Mouse (Mus musculus) layer of hippocampus, adult 9-11 months (tissue): ENCODE measurements around the gene Rpp14.

Source experiments
- DNase-seq: peaks from one replicate; pipeline ENCODE4 v3.0.0; 2022

Gene Rpp14

DNA sequence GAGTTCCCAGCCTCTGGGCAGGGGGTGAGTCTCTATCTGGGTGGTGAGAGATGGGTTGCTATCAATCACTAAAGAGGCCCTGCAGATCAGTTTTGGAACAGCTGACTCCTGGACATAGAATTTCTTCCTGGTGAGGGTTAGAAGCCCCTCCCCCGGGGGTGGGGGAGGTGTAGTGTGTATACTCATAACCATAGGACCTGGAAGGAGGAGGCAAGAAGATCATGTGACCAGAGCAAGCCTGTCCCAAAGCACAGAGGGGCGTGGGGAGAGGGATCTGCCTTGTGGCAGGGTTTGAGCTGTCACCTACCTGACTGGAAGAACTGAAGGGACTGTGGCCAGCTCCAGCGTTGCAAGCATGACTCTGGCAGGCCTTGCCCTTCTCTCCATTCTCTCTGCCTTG is 18.1 kb upstream of the Rpp14 start:
- DNase-seq = no peak

DNA sequence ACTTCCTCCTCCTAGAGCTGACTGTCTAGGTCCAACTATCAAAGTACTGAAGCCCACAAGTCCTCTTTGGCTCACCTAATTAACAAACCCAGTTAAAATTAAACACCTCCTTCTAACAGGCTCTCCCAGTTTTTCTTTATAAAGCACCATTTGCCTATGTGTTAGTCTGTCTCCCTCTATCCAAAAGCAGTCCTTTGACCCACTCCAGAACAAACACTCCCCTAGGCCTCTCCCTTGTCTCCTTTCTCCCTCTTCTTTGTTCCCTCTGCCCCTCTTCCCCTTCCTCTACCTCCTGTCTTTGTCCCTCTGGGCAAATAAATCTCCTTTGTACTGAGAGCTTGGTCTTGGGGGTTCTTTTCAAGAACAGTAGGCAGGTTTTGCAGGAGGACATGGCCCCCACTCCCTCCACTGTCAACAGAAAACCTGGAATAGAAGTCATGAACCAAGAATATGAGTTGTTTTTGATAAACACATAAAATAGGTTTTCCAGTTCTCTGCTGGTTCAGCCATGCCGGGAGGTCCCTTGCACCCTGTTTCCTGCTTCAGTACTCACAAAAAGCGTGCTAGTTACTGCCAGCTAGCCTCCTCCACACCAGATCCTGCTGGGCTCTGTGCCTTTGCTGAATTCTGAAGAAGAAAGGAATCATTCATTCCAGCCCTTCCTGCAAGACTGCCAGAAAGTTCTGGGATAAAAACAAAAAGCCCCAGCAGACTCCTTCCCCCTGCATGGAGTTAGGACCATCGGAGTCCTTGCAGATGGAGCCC is 17.4 kb upstream of the Rpp14 start:
- DNase-seq = peak; percentile 69

DNA sequence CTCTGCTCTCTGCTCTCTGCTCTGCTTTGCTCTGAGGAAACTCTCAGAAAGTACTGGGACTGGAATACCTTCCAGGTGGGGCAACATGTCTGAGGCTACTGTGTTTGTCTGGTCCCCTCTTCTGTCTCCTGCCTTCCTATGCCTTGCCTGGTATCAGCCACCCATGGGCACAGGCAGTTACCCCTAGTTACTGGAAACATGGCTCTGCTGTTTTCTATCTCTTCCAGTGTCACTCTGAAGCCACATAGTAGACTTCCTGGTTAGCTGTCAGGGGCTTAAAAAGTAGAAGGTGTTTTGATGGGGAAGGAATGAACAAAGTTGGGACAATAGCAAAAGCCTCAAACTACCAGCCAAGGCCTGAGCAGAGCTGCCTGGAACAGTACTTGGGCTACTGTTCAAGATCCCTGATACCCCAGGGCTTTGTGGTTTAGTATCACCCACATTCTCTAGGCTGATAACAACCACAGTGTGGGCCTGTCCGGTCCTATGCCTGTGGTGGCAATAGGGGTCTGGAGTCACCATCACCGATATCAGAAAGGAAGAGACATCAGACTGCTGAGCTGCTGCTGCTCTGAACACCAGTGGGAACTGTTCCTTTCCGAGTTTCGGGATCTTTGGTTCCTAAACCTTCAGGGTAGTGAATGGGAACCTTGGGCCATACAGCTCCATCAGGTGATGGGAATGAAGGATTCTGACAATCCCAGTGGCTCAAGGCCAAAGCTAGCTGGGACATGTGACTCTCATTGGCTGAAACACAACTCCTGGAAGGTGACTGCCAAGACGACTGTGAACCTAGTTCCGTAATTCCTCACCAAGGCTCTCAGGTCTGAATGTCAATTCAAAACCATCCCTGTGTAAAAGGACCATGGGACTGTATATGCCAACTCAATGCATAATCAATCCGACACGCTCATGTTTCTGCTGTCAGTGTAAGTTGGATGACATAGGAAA is 16.1 kb upstream of the Rpp14 start:
- DNase-seq = no peak

DNA sequence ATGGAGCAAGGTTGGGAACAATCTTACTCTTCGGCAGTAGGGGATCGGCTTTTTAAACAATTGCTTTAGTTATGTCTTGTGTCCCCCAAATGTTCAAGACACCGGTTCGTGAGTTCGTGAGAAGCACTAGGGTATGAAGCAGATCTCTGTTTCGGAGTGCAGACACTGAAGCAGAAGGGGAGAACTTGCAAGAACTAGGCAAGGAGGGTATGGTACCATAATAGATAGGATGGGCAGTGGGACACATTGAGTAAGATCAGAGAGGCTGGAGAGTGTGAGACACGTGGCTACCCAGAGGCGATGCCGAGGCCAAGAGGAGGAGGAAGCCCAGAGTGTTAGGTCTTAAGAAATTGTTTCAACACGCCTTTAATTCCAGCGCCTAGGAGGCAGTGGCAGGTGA is 551 bp downstream of the Rpp14 start:
- no peak for DNase-seq

DNA sequence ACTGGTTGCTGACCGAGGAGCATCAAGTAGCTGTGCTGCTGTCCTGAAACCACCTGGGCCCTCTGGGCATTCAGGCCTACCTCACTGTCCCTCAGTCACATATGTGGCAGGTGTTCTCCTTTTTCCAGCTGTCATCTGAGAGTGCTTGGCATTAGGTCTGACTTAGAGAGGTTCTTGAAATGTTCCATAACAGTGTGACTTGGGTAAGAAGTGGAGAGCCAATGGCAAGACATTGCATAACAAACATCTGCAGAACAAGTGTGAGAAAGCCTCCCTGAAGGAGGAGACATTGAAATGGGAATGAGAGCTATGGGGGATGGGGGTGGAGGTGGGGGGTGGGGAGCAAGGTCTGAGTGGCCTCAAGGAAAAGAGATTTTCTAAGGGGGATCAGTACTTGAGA is 2.8 kb downstream of the Rpp14 start:
- DNase-seq = no peak

DNA sequence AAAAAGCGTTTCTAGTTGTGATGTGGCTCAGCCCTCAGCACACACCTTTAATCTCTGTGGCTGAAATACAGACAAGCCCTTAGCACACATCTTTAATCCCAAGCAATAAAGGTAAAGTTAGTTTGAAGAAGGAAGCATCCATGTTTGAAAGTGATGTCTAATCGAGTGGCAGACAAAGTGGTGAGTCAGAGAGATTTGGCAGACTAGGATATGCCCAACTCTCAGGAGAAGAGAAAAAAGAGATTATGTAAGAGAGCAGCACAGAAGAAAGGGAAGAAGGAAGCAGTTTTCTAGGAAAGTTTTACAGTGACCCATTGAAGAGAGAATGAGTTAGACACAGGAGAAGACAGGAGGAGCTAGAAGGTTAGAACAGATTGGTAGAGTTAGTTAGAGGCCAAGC is 8.8 kb downstream of the Rpp14 start:
- DNase-seq = no peak

DNA sequence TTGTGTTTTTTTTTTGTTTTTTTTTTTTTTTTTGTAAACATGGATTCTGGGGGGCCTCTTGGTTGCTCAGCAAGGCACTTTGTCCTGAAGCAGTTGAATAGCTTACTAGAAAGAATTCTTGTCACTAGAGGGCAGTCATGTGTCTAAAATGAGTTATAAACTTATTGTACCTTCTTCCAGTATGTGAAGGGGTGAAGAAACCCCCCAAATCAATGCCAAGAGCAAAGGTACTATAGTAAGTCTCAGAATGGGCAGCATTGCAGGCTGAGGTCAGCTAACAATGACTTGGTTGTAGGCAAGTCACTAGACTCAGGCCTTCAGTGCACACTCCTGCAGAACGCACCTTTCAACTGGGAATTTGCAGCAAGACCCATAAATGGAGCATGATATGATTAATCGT is 12.4 kb downstream of the Rpp14 start:
- DNase-seq = no peak

DNA sequence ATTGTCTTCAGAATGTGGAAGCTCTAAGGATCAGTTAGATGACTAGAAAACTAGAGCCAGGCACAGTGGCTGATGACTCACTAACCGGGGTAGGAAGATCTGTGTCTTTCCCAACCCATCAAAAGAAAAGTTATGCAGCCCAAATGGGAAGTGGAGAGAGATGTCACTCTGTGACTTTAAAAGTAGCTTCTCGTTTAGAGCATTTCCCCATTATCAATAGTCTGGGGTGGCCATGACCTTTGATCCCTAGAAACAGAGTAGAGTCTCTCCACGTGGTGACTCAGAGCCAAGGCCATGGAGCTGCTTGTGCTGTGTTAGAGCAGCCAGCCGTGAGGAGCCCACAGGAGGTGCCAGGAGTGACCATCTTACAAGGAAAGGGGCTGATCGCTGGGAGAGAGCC is 13.3 kb downstream of the Rpp14 start:
- DNase-seq = no peak

DNA sequence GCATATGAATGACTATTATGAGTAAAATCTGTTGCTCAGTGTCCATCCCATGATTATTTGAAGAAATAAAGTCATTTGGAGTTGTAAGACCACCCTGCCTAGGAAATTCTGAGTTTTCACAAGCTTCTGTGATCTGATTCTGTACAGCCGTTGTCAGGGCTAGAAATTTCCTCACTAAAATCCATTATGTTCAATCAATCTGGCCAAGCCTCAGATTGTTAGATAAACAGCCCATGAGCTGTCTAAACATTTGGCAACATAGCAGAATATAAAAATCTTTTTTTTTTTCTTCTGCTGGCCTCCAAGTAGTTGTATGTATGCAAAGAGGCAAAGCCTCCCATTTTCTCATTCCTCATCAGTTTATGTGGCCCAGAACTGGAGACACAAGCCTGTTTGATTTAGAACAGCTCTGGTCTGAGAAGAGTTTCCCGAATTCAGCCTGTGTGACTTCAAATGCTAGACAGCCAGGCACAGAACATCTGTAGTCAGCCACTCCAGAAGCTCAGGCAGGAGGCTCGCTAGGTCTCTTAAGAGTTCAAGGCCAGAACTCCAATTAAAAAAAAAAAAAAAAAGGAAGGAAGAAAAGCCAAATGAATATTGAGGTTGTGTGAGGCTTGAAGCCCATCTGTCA is 14.9 kb downstream of the Rpp14 start:
- no peak for DNase-seq

DNA sequence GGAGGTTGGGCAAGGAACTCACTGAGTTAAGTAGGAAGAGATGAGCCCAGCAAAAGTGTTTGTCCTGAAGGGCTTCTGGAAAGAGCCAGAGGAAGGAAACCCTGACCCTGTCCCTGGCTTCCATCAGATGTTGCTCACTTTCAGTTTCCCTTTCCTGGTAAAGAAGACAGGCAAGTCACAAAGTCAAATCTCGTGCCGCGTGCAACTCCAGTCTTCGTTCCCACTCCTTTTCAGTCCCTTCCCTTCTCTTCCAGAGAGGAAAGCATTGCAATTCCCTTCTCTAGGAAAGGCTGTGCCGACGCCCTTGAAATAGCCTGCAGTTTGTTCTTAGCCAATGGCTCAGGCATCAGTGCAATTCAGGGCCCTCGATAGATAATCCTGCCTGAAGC is 15.4 kb downstream of the Rpp14 start:
- no peak for DNase-seq

DNA sequence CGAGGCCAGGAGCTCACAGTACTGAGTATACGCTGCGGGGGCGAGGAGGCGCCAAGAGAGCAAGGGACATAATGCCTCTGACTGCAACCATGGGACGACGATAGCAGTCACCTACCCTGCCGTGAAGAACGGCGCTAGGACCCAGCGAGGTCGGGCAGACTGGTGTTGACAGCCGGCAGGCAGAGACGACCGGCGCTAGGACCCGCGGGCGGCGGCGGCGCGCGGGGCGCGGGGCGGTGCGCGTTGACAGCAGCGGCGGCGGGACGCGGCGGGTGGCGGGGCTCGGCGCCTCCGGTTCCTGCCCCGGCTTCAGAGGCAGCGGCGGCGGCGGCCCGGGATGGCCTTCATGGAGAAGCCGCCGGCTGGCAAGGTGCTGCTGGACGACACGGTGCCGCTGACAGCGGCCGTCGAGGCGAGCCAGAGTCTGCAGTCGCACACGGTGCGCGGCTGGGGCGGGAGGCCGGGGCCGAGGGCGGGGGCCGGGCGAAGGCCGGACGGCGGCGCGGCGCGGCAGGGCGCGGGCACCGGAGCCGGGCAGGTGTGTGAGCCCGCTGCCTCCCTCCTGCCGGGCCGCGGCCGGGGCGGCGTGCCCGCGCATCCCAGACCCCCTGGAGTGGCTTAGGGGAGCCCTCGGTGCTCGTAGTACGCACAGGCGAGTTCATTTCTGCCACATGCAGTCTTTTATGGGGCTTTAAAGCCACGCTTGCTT is 18.0 kb downstream of the Rpp14 start, which contains the start of gene Pxk:
Pxk (plus strand) TSS at position 234 of the 709 bp plus-strand sequence.
- DNase-seq = peak; percentile 91

DNA sequence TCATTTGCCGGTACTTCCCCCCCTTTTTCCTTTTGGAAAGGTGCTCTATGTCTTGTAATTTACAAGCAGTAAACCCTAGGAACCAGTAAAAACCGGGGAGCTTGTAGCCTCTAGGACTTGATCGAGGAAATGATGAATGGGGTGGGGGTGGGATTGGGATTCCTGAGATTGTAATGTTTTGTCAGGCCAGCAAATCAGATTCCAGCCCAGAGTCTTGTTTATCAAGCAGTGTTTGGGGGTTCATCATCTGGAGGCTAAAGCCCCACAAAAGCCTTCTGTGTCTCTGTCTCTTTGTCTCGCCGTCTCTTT is 18.5 kb downstream of the Rpp14 start:
- no peak for DNase-seq

DNA sequence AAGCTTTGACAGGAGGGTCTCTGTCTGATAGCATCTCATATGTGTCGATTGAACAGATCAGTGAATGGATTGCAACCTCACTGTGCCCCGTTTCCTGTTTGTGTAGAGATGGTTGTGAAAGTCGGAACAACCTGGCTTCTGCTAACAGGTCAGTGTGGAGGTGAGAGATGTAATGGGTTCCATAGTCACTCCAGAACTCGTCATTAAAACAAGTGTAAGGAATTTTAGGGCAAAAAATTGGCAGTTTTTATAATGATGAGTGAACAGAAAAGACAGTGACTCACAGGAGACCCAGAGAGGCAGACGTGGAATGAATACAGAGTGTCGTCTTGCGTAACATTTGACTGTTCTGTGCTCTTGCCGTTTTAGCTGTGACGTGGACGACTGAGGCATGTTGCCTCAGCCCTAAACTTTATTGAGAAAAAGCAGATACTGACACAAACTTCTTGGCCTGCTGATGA is 19.4 kb downstream of the Rpp14 start:
- peak; percentile 43 for DNase-seq

DNA sequence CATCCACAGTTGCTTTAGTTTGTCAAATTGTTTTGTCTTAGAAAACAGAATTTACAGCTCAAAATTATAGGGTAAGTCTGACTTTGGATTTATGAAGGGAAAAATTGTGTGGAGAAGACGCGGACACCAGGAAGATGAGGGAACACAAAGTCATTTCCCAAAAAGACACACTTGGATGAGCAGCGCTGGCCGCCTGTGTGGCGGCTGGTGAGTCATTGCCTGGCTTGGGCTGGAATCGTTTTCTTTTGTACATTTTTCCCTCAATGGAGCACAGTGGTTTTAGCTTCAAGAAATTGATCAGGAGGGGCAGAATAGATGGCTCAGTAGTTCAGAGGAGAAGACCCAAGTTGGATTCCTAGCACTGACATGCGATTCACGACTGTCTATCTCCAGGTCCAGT is 21.7 kb downstream of the Rpp14 start:
- no peak for DNase-seq

DNA sequence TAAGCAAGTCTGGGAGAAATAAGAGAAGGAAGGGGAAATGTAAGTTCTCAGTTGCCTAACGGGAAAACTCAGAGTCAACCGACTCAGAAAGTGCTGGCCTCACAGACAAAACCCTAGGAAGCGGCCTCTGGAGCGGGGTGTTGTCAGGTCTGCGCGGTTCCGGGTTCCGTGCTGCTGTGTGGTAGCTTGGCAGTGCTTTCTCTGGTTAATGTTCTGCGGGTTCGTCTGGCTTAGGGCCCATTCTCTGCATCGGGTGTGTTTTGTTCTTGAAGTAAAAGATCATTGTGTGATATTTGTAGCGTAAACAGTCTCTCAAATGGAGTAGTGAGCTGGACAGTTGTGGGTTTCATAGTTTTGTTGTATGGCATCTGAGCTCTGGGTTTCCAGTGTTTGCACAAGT is 22.5 kb downstream of the Rpp14 start:
- no peak for DNase-seq

DNA sequence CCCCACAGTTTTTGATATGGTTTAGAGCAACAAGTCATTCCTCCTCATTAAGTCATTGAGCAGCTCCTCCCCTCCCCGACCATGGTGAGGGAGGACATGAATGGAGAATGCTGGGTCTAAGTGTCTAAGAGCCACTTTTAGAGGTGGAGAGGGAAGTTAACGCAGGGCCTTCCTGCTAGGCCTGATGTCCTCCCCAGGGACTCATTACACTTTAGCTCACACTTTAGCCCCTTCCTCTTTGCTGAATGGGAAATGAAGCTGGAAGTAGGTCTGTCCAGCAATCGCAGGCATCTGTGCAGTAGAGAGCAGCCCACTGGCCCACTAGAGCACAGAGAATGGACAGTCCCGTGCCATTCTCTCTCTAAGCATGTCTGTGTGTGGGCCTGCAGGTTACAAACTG is 27.9 kb downstream of the Rpp14 start:
- DNase-seq = no peak

DNA sequence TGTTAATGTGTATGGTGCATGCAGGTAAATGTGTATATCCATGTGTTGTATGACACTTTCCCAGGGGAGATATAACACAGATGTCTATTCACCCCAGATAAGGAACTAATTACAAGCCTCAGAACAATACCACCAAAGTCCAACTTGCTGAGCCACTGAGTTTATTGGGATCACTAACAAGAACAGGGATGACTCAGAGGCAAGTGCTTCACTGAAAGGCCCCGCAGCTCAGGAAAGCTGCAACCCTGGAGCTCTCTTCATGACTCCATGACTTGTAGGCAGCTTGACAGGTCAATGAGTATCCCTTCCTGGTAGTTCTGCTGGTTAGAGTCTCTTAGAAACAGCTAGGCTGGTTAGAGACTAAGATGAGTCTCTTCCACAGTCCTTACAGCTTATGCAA is 28.8 kb downstream of the Rpp14 start:
- no peak for DNase-seq

DNA sequence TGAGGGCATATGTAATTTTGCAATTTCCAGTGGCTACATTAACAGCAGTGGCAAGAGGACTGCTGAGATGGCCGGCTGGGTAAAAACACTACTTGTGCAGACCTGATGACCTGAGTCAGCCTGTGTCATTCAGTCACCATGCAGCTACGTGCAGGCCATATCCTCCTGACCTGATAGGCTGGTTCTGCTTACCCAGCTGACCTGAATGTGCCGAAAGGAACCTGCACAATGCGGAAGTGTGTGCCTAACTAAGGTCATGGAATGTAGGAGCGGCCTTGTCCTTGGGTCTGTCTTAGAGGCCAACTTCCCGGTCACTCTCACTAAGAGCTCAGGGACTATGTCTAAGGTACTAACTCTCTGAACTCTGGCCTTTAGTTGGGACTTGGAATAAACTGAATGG is 31.4 kb downstream of the Rpp14 start:
- DNase-seq = no peak

DNA sequence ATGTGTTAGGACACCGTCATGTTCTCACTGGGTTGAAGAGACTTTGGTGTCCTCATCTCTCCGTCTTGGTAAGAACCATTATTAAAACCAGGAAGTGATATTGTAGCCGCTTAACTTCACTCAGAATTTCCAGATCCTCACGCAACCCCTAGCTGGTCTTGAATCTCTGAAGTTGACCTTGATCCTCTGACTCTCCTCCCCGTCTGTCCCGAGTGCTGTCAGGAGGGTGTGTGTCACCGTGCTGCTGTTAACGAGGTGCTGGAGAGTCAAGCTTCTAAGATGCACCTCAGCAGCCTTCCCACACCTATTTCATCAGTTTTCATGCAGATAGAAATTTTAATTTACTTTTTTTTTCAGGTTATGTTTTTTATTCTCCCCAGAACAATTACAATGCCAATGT is 31.9 kb downstream of the Rpp14 start:
- no peak for DNase-seq

DNA sequence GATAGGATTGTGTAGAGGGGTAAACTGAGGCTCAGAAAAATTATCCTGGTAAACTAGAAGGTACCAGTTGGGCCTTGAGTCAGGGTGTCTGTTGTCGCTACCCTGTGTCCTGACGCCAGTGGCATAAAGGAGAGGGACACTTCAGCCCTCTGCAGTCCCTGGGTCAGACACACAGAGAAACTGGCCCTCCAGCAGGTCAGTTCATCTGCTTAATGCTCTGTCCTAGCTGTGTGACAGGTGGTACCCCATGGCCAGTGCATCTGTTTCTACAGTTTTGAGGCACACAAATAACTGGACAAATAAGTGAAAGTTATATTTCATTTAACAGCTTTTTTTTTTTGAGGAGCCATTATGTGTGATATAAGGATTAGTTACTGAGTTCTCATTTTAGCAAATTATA is 33.4 kb downstream of the Rpp14 start:
- DNase-seq = no peak

DNA sequence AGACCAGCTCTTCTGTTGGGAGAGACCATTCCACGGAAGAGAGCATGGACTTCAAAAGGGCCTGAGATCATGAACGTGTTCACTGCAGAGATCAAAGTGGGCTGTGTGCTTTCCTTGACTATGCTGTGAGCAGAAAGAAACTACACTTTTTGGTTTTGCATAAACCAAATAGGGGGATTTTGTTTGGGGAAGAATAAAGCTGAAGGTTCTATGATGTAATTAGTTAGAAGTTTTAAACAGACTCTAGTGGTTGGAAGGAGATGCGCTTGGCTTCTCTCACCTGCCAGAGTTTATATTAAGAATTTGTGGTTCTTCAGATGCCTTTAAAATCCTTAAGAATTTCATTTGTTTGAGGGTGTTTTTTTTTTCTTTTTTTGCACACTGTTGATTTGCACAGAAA is 34.1 kb downstream of the Rpp14 start:
- DNase-seq = no peak

DNA sequence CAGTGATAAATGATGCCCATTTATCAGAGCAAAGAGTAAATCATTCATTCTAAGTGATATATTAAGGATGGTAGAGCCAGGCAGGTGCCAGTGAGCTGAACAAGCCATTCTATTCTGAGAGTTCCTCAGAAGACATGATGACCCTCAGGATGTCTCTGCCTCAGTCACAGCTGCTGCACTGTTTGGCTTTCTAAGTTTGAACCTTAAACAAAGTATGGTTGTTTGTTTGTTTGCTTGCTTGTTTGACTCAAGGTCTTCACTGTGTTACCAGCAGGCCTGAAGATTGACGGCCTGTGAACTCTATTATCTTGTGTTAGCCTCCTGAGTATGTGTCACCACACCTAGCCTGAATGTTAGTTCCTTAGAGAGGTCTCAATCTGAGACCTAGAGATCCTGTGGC is 34.6 kb downstream of the Rpp14 start:
- DNase-seq = no peak

DNA sequence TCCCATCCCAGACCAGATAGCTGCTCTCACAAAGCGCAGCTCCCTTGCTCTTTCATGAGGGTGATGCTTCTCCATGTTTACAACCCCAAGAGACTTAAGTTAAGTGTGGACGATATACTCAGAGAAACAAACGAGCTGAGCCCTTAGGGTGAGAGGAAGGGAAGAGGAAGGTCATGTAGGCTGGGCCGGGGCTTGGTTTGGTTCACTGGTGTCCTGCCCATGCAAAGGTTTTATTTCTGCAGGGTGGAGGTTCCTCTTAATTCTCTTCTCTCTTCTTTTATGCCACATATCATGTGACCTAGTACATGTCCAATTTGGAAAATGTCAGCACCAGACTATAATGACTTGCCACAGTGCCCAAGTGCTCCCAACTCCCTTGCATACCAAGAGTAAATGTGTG is 35.6 kb downstream of the Rpp14 start:
- no peak for DNase-seq
